Mouse (Mus musculus) hindbrain, embryonic 12.5 days (tissue): ENCODE data around the gene Parvb. TPM values are rescaled to one million over a fixed set of nuclear protein-coding genes. Genes with fewer than 3 reads are reported as not detected.
A peak's percentile ranks its signal among the peaks of the same experiment; 100 is the strongest.

Source experiments
- ATAC-seq: fragments of 200-750 bp; cut with Nextera tagmentation; 2 replicates; pipeline ENCODE4 v1.8.0; 2017; ENCODE audit warnings: moderate TSS enrichment; ENCODE audit not compliant: low FRiP score
- H3K27ac ChIP-seq: fragments of 300-500 bp; sonication (generic); 2 replicates; pipeline ENCODE4 v1.5.1; 2016; ENCODE audit warnings: mild to moderate bottlenecking
- H3K27me3 ChIP-seq: fragments of 300-500 bp; sonication (generic); 2 replicates; pipeline ENCODE4 v1.6.1; 2016; ENCODE audit warnings: mild to moderate bottlenecking
- H3K36me3 ChIP-seq: fragments of 300-500 bp; sonication (generic); 2 replicates; pipeline ENCODE4 v1.6.1; 2016; ENCODE audit warnings: mild to moderate bottlenecking
- H3K4me1 ChIP-seq: fragments of 300-500 bp; sonication (generic); 2 replicates; pipeline ENCODE4 v1.6.1; 2016
- H3K4me2 ChIP-seq: fragments of 300-500 bp; sonication (generic); replicated peaks from 2 replicates; pipeline ENCODE4 v1.6.1; 2016; ENCODE audit warnings: mild to moderate bottlenecking
- H3K4me3 ChIP-seq: fragments of 300-500 bp; sonication (generic); 2 replicates; pipeline ENCODE4 v1.5.1; 2016; ENCODE audit warnings: mild to moderate bottlenecking
- H3K9ac ChIP-seq: fragments of 300-500 bp; sonication (generic); 2 replicates; pipeline ENCODE4 v1.6.1; 2016; ENCODE audit warnings: mild to moderate bottlenecking, moderate library complexity
- H3K9me3 ChIP-seq: fragments of 300-500 bp; sonication (generic); replicated peaks from 2 replicates; pipeline ENCODE4 v1.6.1; 2016; ENCODE audit warnings: mild to moderate bottlenecking
- WGBS: fragments of 180-500 bp; shearing (Covaris S2); methylation state at CpG from one replicate; pipeline ENCODE4 v1.1.7; 2016; 5-methylcytosine and 5-hydroxymethylcytosine counted together
- polyA plus RNA-seq: library from polyadenylated mRNA; unstranded; fragments of >200 nt; fragmentation: Nextera tagmentation; extraction: Ambion mirVana; gene quantifications from 2 replicates; pipeline ENCODE4 v1.2.1, GENCODE M21; 2016

Gene Parvb
- polyA plus RNA-seq, 1 experiment from 2014 or later: 6.5 TPM

- no peak for ATAC-seq
These were observed 119.5 kb downstream of the Parvb start for GRCm38 (mm10) chr15:84351342-84351741.

DNA sequence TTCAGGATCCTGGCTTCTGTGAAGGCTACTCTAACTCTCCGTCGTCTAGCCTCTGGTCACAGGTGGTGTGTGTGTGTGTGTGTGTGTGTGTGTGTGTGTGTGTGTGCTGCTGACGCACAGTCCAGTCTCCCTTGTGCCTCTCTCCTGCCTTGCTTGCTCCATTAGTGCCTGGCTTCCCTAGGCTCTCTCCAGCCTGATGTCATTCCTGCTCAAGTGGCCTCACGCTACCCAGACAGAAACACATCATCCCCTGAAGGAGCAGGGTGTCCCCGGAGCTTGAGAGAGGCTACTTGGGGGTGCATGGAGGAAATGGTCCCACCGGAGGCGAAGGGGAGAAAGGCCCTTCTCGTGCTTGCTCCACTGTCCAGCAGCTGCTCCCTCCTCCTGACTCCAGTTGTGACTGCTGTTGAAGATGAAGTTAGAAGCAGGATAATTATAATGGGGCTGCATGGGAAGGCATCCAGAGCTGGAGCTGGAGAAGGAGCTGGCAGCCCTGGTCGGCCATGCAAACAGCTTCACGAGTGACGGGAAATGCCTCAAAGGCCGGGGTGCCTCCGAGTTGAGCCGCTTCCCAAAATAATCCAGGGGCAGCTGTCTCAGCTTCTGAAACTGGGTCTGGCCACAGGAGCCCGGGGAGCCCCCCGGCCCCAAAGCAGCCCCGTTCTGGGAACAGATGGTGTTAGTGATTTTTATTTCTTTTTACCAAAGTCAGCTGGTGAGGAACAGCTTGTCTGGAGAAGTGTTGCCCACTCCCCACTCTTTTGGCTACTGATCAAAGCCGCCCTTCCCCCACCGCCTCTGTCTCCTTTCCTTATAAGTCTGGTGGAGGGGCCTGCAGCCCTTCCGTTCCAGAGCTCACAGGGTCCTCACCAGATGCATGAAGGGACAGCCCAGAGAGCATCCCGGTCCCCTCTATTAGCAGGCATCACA is 120.3 kb downstream of the Parvb start:
- Histone ChIP-seq H3K27ac (peak overlapping the region; percentile 17; the same call in 1 of the 2 replicates), H3K9ac (no peak overlapping the region), H3K4me3 (no peak overlapping the region), H3K36me3 (no peaks in the 10 kb centered on the region), H3K9me3 (no peaks in the 10 kb centered on the region), H3K4me1 (peaks cover 24% of the 10 kb centered on the region), H3K27me3 (no peaks in the 10 kb centered on the region), H3K4me2 (no peak overlapping the region)
- WGBS: 62% methylated on average over 21 of the region's 21 CpGs
- ATAC-seq: 0 out of 2 replicates have a peak, but pooled peaks have one; percentile 26

More at GRCm38 (mm10) chr15:84351342-84351741, 119.5 kb downstream of the Parvb start:
- Histone ChIP-seq H3K36me3 (no peaks in the 10 kb centered on the region), H3K4me3 (no peak overlapping the region), H3K4me1 (peaks cover 24% of the 10 kb centered on the region), H3K9ac (no peak overlapping the region), H3K9me3 (no peaks in the 10 kb centered on the region), H3K27me3 (no peaks in the 10 kb centered on the region), H3K4me2 (no peak overlapping the region), H3K27ac (no peak overlapping the region)
- WGBS: 83% methylated on average over 7 of the region's 7 CpGs

GRCm38 (mm10) chr15:84355081-84355480 is 123.2 kb downstream of the Parvb start:
- ATAC-seq: no peak
- Histone ChIP-seq H3K36me3 (no peaks in the 10 kb centered on the region), H3K27me3 (peaks cover 2% of the 10 kb centered on the region; the same call in 1 of the 2 replicates), H3K9me3 (no peaks in the 10 kb centered on the region), H3K9ac (no peak overlapping the region), H3K4me3 (no peak overlapping the region), H3K4me2 (no peak overlapping the region), H3K4me1 (peaks cover 27% of the 10 kb centered on the region), H3K27ac (no peak overlapping the region)
- WGBS: 85% methylated on average over 5 of the region's 5 CpGs

- no peak for ATAC-seq
- H3K36me3 ChIP-seq: no peaks in the 10 kb centered on the region
- no peaks in the 10 kb centered on the region for H3K27me3 ChIP-seq
- no peaks in the 10 kb centered on the region; the same call in 1 of the 2 replicates for H3K9me3 ChIP-seq
- no peak overlapping the region for H3K4me2 ChIP-seq
- H3K4me3 ChIP-seq: no peak overlapping the region
- H3K27ac ChIP-seq: no peak overlapping the region
- peaks cover 23% of the 10 kb centered on the region for H3K4me1 ChIP-seq
- no peak overlapping the region for H3K9ac ChIP-seq
- 88% methylated on average over 3 of the region's 3 CpGs for WGBS
These were observed 132.9 kb downstream of the Parvb start for GRCm38 (mm10) chr15:84364746-84365145.

Other genes with a start within 250 kb of the Parvb start
- gene Efcab6, start 166.7 kb upstream of the Parvb start, polyA plus RNA-seq: 0.12 and 0.46 TPM in 2 replicates
- 29.1 and 29.2 TPM in 2 replicates for gene Sult4a1, start 126.3 kb upstream of the Parvb start, polyA plus RNA-seq
- not detected in 2 replicates for gene Pnpla5, start 108.9 kb upstream of the Parvb start, polyA plus RNA-seq
- 2.7 and 3.0 TPM in 2 replicates for gene Pnpla3, start 64.2 kb upstream of the Parvb start, polyA plus RNA-seq
- 87.8 and 94.7 TPM in 2 replicates for gene Samm50, start 39.8 kb upstream of the Parvb start, polyA plus RNA-seq
- gene Parvg, start 92.0 kb downstream of the Parvb start, polyA plus RNA-seq: 1.1 and 1.5 TPM in 2 replicates
- gene Shisal1, start 215.1 kb downstream of the Parvb start, polyA plus RNA-seq: 9.4 and 10.8 TPM in 2 replicates